Mouse (Mus musculus) liver, embryonic 13.5 days (tissue): ENCODE measurements around the gene Pim3. TPM values are rescaled to one million over a fixed set of nuclear protein-coding genes. Genes with fewer than 3 reads are reported as not detected.
"Not testable (repeated sequence)": the region's sequence is repeated elsewhere in the genome, so short reads cannot be mapped to it uniquely, and the experiment has no call there.

Source experiments
- ATAC-seq: fragments of 200-750 bp; cut with Nextera tagmentation; 2 replicates; pipeline ENCODE4 v1.8.0; 2017; ENCODE audit warnings: low read depth, mild to moderate bottlenecking, moderate number of reproducible peaks, moderate library complexity
- DNase-seq: peaks from one replicate; pipeline ENCODE4 v3.0.0; 2022
- H3K27ac ChIP-seq: fragments of 300-500 bp; sonication (generic); 2 replicates; pipeline ENCODE4 v1.5.1; 2015; ENCODE audit warnings: moderate library complexity, mild to moderate bottlenecking, inconsistent platforms
- H3K27me3 ChIP-seq: fragments of 300-500 bp; sonication (generic); 2 replicates; pipeline ENCODE4 v1.6.1; 2015; ENCODE audit warnings: mild to moderate bottlenecking, inconsistent platforms
- H3K36me3 ChIP-seq: fragments of 300-500 bp; sonication (generic); 2 replicates; pipeline ENCODE4 v1.6.1; 2015; ENCODE audit warnings: mild to moderate bottlenecking, inconsistent platforms
- H3K4me1 ChIP-seq: fragments of 300-500 bp; sonication (generic); replicated peaks from 2 replicates; pipeline ENCODE4 v1.6.1; 2015; ENCODE audit warnings: inconsistent platforms
- H3K4me2 ChIP-seq: fragments of 300-500 bp; sonication (generic); 2 replicates; pipeline ENCODE4 v1.6.1; 2015; ENCODE audit warnings: inconsistent platforms, mild to moderate bottlenecking, moderate library complexity
- H3K4me3 ChIP-seq: fragments of 300-500 bp; sonication (generic); replicated peaks from 2 replicates; pipeline ENCODE4 v1.5.1; 2015; ENCODE audit warnings: mild to moderate bottlenecking, inconsistent platforms
- H3K9ac ChIP-seq: fragments of 300-500 bp; sonication (generic); 2 replicates; pipeline ENCODE4 v1.6.1; 2015; ENCODE audit warnings: mild to moderate bottlenecking, inconsistent platforms
- H3K9me3 ChIP-seq: fragments of 300-500 bp; sonication (generic); replicated peaks from 2 replicates; pipeline ENCODE4 v1.6.1; 2016; ENCODE audit warnings: inconsistent platforms
- WGBS: fragments of 180-500 bp; shearing (Covaris S2); methylation state at CpG from one replicate; pipeline ENCODE4 v1.1.7; 2015; ENCODE audit not compliant: insufficient replicate concordance; 5-methylcytosine and 5-hydroxymethylcytosine counted together
- polyA plus RNA-seq: library from polyadenylated mRNA; unstranded; fragments of >200 nt; fragmentation: Nextera tagmentation; extraction: Ambion mirVana; gene quantifications from 2 replicates; pipeline ENCODE4 v1.2.1, GENCODE M21; 2015

The Pim3 gene
- polyA plus RNA-seq, result 13.8 and 15.1 TPM in 2 replicates

- Histone ChIP-seq H3K27me3 (no peaks in the 10 kb centered on the region), H3K4me3 (peak within 1 kb of the TSS; percentile 76), H3K9me3 (no peaks in the 10 kb centered on the region), H3K27ac (peak within 1 kb of the TSS; percentile 85), H3K36me3 (peaks cover 24% of the 10 kb centered on the region), H3K9ac (peak within 1 kb of the TSS; percentile 83), H3K4me2 (peak within 1 kb of the TSS; percentile 94), H3K4me1 (peaks cover 57% of the 10 kb centered on the region)
- ATAC-seq, result peak; percentile 85
- WGBS, result under 1% methylated on average over 107 of the region's 107 CpGs
- DNase-seq, result peak; percentile 90
Measured at GRCm38 (mm10) chr15:88861772-88862622, at the start of gene Pim3. TSS of gene Pim3 (plus strand) at chr15:88862186.

- H3K27ac ChIP-seq, result no peak overlapping the region
- no peaks in the 10 kb centered on the region for H3K9me3 ChIP-seq
- H3K27me3 ChIP-seq, result no peaks in the 10 kb centered on the region
- H3K4me2 ChIP-seq, result no peak overlapping the region
- DNase-seq (no peak), ATAC-seq (no peak)
- WGBS, result 88% methylated on average over 3 of the region's 3 CpGs
- H3K9ac ChIP-seq, result no peak overlapping the region
- no peak overlapping the region for H3K4me3 ChIP-seq
- peaks cover 44% of the 10 kb centered on the region for H3K36me3 ChIP-seq
- H3K4me1 ChIP-seq, result peaks cover 11% of the 10 kb centered on the region
Measured at GRCm38 (mm10) chr15:88813262-88813661, 48.7 kb upstream of the Pim3 start.

- not testable (repeated sequence) for DNase-seq, H3K4me3 ChIP-seq, H3K4me2 ChIP-seq, H3K27me3 ChIP-seq, H3K9ac ChIP-seq, H3K27ac ChIP-seq, H3K9me3 ChIP-seq, ATAC-seq
- H3K4me1 ChIP-seq, result peaks cover 17% of the 10 kb centered on the region
- 85% methylated on average over 2 of the region's 2 CpGs for WGBS
- peaks cover 44% of the 10 kb centered on the region for H3K36me3 ChIP-seq
Measured at GRCm38 (mm10) chr15:88813873-88814272, 48.1 kb upstream of the Pim3 start.

- H3K4me3 ChIP-seq, result no peak overlapping the region
- peaks cover 17% of the 10 kb centered on the region for H3K4me1 ChIP-seq
- H3K27me3 ChIP-seq, result no peaks in the 10 kb centered on the region
- H3K4me2 ChIP-seq, result no peak overlapping the region
- H3K9ac ChIP-seq, result no peak overlapping the region
- H3K9me3 ChIP-seq, result no peaks in the 10 kb centered on the region
- 0 out of 2 replicates have a peak overlapping the region, but pooled peaks have one; percentile 23 for H3K27ac ChIP-seq
- DNase-seq (no peak), ATAC-seq (no peak)
- peaks cover 40% of the 10 kb centered on the region for H3K36me3 ChIP-seq
- WGBS, result 87% methylated on average over 11 of the region's 11 CpGs
Measured at GRCm38 (mm10) chr15:88814411-88815047, 47.5 kb upstream of the Pim3 start.

- 51% methylated on average over 6 of the region's 6 CpGs for WGBS
- ATAC-seq (no peak), DNase-seq (no peak)
- no peak overlapping the region for H3K4me2 ChIP-seq
- H3K4me1 ChIP-seq, result peaks cover 21% of the 10 kb centered on the region
- H3K4me3 ChIP-seq, result no peak overlapping the region
- no peaks in the 10 kb centered on the region for H3K27me3 ChIP-seq
- peaks cover 36% of the 10 kb centered on the region for H3K36me3 ChIP-seq
- no peaks in the 10 kb centered on the region for H3K9me3 ChIP-seq
- no peak overlapping the region for H3K9ac ChIP-seq
- 0 out of 2 replicates have a peak overlapping the region, but pooled peaks have one; percentile 23 for H3K27ac ChIP-seq
Measured at GRCm38 (mm10) chr15:88815196-88815700, 46.7 kb upstream of the Pim3 start.

GRCm38 (mm10) chr15:88819026-88819905 is 42.7 kb upstream of the Pim3 start, which contains the start of the genes Alg12 and Creld2:
TSS of gene Alg12 (minus strand) at chr15:88819318.
TSS of gene Creld2 (plus strand) at chr15:88819646.
- peak; percentile 100 for DNase-seq
- H3K36me3 ChIP-seq, result peaks cover 40% of the 10 kb centered on the region

GRCm38 (mm10) chr15:88819906-88820303 is 42.1 kb upstream of the Pim3 start:
- H3K9ac ChIP-seq, result peak overlapping the region; percentile 94
- peaks cover 40% of the 10 kb centered on the region for H3K36me3 ChIP-seq
- ATAC-seq, result no peak
- 1% methylated on average over 23 of the region's 23 CpGs for WGBS
- H3K4me2 ChIP-seq, result peak overlapping the region; percentile 94
- no peak for DNase-seq
- peaks cover 29% of the 10 kb centered on the region for H3K4me1 ChIP-seq
- H3K27me3 ChIP-seq, result no peaks in the 10 kb centered on the region
- peak overlapping the region; percentile 90 for H3K4me3 ChIP-seq
- H3K9me3 ChIP-seq, result no peaks in the 10 kb centered on the region
- H3K27ac ChIP-seq, result peak overlapping the region; percentile 65

More at GRCm38 (mm10) chr15:88819026-88819905, 42.7 kb upstream of the Pim3 start, which contains the start of the genes Alg12 and Creld2:
- WGBS, result under 1% methylated on average over 85 of the region's 88 CpGs
- Histone ChIP-seq H3K4me2 (peak within 1 kb of the TSS; percentile 94), H3K27ac (peak within 1 kb of the TSS; percentile 70), H3K4me1 (peaks cover 29% of the 10 kb centered on the region), H3K4me3 (peak within 1 kb of the TSS; percentile 90), H3K27me3 (no peaks in the 10 kb centered on the region), H3K9ac (peak within 1 kb of the TSS; percentile 94), H3K9me3 (no peaks in the 10 kb centered on the region)
- peak; percentile 97 for ATAC-seq

GRCm38 (mm10) chr15:88821403-88821802 is 40.6 kb upstream of the Pim3 start:
- Histone ChIP-seq H3K9me3 (no peaks in the 10 kb centered on the region), H3K4me2 (0 out of 2 replicates have a peak overlapping the region, but pooled peaks have one; percentile 94), H3K36me3 (peaks cover 49% of the 10 kb centered on the region), H3K27me3 (no peaks in the 10 kb centered on the region), H3K9ac (no peak overlapping the region), H3K27ac (no peak overlapping the region), H3K4me3 (no peak overlapping the region), H3K4me1 (peaks cover 23% of the 10 kb centered on the region)
- no peak for ATAC-seq
- WGBS, result 81% methylated on average over 7 of the region's 7 CpGs
- DNase-seq, result no peak

GRCm38 (mm10) chr15:88822513-88822912 is 39.5 kb upstream of the Pim3 start:
- Histone ChIP-seq H3K36me3 (peaks cover 52% of the 10 kb centered on the region), H3K4me2 (no peak overlapping the region), H3K9ac (no peak overlapping the region), H3K27me3 (no peaks in the 10 kb centered on the region), H3K4me3 (no peak overlapping the region), H3K4me1 (peaks cover 23% of the 10 kb centered on the region), H3K27ac (no peak overlapping the region), H3K9me3 (no peaks in the 10 kb centered on the region)
- 84% methylated on average over 7 of the region's 7 CpGs for WGBS
- DNase-seq, result no peak
- no peak for ATAC-seq

- WGBS, result 80% methylated on average over 5 of the region's 5 CpGs
- Histone ChIP-seq H3K9me3 (no peaks in the 10 kb centered on the region), H3K36me3 (peaks cover 52% of the 10 kb centered on the region)
Measured at GRCm38 (mm10) chr15:88823376-88823775, 38.6 kb upstream of the Pim3 start.

More at GRCm38 (mm10) chr15:88823376-88823775, 38.6 kb upstream of the Pim3 start:
- no peak for ATAC-seq
- Histone ChIP-seq H3K4me3 (no peak overlapping the region), H3K27ac (no peak overlapping the region), H3K4me2 (no peak overlapping the region), H3K9ac (no peak overlapping the region), H3K4me1 (peaks cover 19% of the 10 kb centered on the region), H3K27me3 (no peaks in the 10 kb centered on the region)
- no peak for DNase-seq
